Mouse (Mus musculus) bone marrow, adult 2 months (tissue): Measurements from ENCODE around the gene Qsox1.

Source experiments
- CTCF ChIP-seq: fragments of 200-500 bp; IDR thresholded peaks from 2 replicates; pipeline ENCODE4 v1.5.1; 2011; ENCODE audit warnings: low read length, control low read depth; ENCODE audit not compliant: control insufficient read depth, insufficient read depth
- POLR2A ChIP-seq: fragments of 200-500 bp; IDR thresholded peaks from 2 replicates; pipeline ENCODE4 v1.6.1; 2011; ENCODE audit warnings: low read depth, mild to moderate bottlenecking, control low read depth, low read length, borderline replicate concordance; ENCODE audit not compliant: control insufficient read depth

DNA sequence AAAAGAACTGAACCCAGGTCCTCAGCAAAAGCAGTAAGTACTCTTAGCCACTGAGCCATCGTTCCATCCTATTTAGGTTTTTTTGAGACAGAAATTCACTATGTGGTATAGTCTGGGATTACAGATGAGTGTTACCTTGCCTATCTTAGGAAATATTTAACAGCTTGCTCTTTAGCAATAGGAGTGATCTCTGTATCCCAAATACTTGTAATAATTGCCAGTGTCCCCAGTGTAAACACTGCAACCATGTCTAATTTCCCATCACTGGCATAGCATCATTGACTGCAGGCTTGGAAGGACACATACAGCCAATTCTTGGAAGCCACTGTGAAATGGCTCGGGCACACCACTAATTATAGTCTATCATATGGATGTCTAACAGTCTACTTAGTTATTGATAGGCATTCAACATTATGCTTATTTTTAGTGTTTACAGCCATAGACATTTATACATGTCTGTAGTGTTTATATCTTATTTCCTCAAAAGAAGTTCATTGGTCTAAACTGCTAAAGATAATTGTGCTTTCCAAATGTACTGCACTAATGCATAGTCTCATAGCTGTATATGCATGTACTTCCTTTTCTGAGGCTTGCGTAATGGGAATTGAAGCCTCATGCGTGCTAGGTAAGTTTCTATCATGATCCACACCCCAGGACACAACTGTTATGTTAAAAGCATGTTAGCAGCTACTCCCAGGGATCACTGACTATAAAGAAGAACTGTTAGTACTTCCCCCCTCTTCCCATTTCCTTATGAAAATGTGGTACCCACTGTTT lies 13.4 kb upstream of the Qsox1 start:
- TF ChIP-seq CTCF (no peak), POLR2A (no peak)
